Mouse (Mus musculus) urinary bladder, adult 18-20 months (tissue): Measurements from ENCODE around the gene Dhrs9.

ENCODE experiments used
- DNase-seq, 2 experiments: peaks; one replicate each; pipeline ENCODE4 v3.0.0; 2022; ENCODE audit warnings: low spot score in 2 of 2, mixed read lengths in 2 of 2

Dhrs9 gene

DNA sequence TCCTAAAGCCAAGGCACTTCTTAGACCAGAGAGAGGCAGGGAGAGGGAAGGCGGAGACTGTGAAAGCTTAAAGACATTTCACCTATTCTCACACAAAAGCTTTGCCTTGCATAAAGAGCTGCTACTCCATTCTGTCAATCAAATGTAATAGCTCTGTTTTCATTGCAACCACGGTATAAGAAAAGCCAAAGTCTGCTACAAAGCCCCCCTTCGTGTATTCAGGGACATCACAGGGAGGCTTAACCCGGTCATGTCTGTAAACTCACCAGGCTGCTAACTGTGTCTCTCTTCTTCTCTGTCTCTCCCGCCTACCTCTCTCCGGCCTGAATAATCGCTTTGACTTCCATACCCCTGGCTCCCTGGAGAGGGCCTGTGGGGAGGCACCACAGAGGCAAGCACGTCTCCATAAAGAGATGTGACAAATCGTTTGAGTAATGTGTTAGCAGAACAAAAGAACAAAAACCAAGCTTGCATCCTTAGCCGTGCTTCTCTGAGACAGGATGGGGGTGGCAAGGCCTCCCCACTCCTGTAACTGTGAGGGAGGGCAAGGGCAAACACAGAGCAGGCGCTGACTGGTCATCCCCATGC is 38.1 kb downstream of the Dhrs9 start:
- peak; percentile 6 to 12 for DNase-seq

DNA sequence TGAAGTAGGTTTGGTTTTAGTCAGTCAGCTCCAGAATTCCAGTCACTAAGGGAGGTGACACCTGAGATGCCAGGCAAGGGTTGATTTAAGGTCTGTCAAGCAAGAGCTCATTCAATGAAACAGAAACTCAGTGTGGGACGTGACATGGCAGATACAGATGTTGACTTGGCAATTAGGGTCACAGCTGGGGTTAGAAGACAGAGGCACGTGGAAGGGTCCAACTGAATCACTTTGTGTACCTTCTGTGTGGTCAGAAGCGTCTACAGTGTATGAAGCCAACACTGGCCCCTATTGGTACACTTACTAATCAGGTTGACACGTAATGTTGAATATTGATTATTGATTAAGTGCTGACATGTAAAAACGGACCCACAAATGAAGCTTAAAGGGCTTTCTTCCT is 44.6 kb downstream of the Dhrs9 start:
- DNase-seq, result no peak

GRCm38 (mm10) chr2:69426081-69426480 is 45.8 kb downstream of the Dhrs9 start:
- no peak for DNase-seq

GRCm38 (mm10) chr2:69427141-69427540 is 46.9 kb downstream of the Dhrs9 start:
- no peak for DNase-seq

- DNase-seq, result peak; percentile 33 to 45
Measured at GRCm38 (mm10) chr2:69428116-69428515, 47.9 kb downstream of the Dhrs9 start.

- no peak for DNase-seq
Measured at GRCm38 (mm10) chr2:69441656-69442055, 61.4 kb downstream of the Dhrs9 start.

- DNase-seq, result no peak
Measured at GRCm38 (mm10) chr2:69445896-69446472, 65.7 kb downstream of the Dhrs9 start.

GRCm38 (mm10) chr2:69448581-69448980 is 68.3 kb downstream of the Dhrs9 start:
- DNase-seq, result no peak

DNA sequence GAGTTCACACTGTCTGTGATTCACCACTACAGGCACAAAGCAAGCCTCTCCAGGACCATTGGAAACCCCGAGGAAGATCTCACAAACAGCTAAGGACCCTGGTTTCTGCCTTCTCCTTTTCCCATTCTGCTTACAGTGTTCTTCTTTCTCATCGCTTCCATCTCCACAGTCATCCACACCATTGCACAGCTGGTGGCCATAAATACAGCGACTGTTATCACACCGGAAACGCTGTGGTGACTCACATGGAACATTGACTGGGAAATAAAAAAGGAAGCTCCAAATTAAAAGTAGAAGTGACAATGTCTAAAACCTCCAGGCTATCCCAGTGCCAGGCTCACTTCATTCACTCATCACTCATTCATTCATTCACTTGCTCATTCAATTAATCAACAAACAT is 70.9 kb downstream of the Dhrs9 start:
- DNase-seq, result no peak
